Mouse (Mus musculus) induced T-regulatory cell, adult 2 months (primary cell): ENCODE measurements around the gene Kdm2b.

ENCODE experiments used
- DNase-seq: peaks from one replicate; pipeline ENCODE4 v3.0.0-alpha.2; 2012; ENCODE audit warnings: low read depth

Gene Kdm2b

GRCm38 (mm10) chr5:123011705-123012104 is 22.1 kb upstream of the Kdm2b start:
- peak; percentile 48 for DNase-seq

- peak; percentile 65 for DNase-seq
These were observed 21.2 kb upstream of the Kdm2b start for GRCm38 (mm10) chr5:123010806-123011205.

DNA sequence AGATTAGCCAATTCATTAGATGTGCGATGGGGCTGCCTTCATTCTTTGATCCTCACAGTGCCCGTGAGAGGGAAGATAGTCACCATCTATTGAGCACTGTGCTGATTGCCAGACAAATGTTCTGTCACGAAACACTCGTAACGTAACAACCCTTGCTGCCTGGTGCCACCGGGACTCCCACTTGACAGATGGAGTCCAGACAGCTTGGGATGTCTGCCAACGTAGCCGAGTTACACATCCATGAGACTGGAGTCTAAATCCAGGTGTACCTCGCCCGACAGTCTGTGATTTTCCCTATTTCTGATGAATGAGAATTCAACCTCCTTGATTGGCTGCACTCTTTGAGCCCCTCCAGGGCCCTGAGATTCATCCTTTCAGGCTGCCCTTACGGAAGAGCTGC is 20.2 kb upstream of the Kdm2b start:
- DNase-seq, result no peak

DNA sequence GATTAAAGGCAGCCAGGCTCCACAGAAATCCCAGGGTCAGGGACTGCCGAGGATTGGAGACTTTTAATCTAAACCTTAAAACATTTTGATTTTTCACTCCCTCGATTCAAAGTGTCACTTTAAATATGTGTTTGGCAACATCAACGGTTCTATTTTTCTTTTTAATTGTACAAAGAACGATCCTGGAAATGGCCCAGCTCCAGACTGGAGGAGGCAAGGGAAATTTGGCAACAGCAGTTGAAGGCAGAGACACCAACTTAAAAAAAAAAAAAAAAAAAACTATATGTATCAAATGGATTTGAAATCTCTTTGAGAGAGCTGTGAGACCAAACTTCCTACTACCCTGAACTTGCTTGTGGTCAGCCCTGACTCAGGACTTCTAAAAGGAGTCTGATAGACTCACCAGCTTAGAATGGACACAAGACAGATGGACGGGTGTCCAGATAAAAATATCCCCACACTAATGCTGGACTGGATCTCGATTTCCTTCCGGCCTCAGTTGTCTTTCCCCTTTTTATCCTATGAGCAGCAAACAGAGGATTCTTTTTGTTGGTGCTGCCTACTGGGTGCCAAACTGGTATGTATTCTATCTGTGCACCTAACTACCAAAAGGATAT is 19.4 kb upstream of the Kdm2b start:
- no peak for DNase-seq

GRCm38 (mm10) chr5:123005716-123006592 is 16.3 kb upstream of the Kdm2b start:
- no peak for DNase-seq

GRCm38 (mm10) chr5:123000901-123001300 is 11.3 kb upstream of the Kdm2b start:
- no peak for DNase-seq

GRCm38 (mm10) chr5:122997205-122998204 is 7.9 kb upstream of the Kdm2b start:
- no peak for DNase-seq

DNA sequence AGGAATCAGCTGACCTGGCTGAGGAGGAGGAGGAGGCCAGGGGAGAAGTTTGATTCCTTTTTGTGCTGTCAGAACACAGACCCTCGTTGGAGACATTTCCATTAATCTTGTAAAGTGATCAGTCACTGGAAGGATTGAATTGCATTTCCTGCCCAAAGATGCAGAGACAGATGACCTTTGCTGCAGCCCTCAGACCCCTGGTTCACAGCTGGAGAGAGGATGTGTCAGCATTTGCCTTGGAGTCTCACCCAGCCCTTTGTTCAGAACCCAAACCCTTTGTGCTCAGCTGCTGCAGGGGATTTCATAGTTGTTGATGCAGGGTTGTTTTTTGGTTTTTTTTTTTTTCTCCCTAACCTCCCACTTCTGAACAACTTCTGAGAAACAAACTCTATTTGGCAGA is 5.3 kb upstream of the Kdm2b start:
- peak; percentile 84 for DNase-seq

DNA sequence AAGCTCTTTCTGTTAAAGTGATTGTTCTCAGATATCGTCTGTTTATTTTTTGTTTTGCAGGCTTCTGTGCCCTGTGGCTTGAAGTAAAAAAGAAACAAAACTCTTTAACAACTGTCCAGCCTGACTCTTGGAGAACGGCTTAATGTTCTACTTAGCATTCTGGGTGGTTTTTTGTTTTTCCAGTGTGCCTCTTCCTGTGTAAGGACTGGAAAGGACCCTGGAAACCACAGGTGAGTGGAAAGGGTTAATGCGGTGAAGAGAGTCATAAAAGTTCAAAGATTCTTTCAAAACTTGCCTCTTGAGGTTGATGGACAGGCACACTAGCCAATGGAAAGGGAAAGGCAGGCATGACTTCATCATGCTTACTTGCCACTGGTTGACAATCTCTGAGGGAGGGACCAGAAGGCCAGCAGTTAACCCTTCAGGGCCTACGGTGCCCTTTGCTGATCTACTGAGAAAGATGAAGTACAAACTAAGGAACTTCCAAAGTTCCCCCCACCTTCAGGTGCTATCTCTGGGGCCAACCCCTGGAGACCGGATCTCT is 4.8 kb upstream of the Kdm2b start:
- DNase-seq, result peak; percentile 100

- DNase-seq, result peak; percentile 58
These were observed 4.2 kb upstream of the Kdm2b start for GRCm38 (mm10) chr5:122993811-122994210.

DNA sequence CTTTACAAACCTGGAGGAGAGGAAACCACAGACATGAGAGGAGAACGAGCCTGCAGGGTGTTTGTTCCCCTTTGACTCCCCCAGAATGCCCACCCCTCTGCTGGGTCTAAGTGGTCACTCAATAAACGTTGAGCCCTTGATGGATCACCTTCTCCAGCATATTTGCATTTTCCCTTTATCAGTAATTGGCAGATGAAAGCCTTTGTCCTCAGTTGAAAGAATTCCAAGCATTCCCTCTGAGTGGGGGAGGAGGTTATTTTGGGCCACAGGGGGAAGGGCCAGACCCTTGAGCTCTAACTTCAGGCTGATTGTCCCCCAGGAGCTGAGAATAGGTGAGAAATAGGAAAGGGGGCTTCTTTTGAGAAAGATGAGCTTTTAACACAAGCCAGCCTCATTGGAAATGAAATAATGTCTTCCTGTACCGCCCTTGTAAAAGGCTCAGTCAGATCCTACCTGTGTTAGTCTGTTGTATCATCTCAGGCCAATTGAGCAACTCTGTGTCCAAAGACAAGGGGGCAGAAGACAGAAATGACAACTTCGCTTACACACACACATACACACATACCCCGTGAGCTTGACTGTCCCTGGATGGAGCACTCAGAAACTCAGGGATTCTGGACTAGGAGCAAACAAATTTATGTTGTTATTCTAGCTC is 1.9 kb upstream of the Kdm2b start:
- peak; percentile 54 for DNase-seq

- peak; percentile 97 for DNase-seq
These were observed 963 bp upstream of the Kdm2b start for GRCm38 (mm10) chr5:122990411-122991160.

DNA sequence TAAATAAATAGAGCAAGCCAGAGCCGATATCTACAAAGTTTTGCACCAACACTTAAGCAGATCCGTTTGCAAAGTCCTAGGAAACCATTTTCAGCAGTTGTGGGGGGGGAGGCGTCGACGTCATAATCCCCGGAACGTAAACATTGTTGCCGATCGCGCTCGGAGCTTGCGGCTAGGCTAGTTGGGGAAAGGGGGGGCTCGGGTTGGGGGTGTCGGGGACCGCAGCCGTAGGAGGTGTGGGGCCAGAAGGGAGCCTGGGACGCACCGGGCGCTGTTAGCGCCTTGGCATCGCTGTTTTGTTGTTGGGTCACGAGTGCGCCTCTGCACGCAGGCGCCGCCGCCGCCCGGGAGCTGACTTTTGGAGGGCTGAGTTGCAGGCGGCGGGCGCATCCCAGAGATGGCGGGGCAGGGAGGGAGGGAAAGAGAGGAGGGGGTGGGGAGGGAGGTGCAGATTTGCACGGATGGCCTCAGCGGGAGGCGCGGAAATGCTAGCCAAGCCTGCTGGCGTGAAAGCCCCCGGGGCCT is 560 bp downstream of the Kdm2b start:
- DNase-seq, result peak; percentile 96

GRCm38 (mm10) chr5:122988021-122988751 is 1.4 kb downstream of the Kdm2b start:
- peak; percentile 73 for DNase-seq

- DNase-seq, result peak; percentile 83
These were observed 2.2 kb downstream of the Kdm2b start for GRCm38 (mm10) chr5:122987211-122988020.

GRCm38 (mm10) chr5:122986091-122986493 is 3.5 kb downstream of the Kdm2b start:
- peak; percentile 83 for DNase-seq

- peak; percentile 53 for DNase-seq
These were observed 4.3 kb downstream of the Kdm2b start for GRCm38 (mm10) chr5:122985276-122985675.

GRCm38 (mm10) chr5:122984483-122984882 is 5.1 kb downstream of the Kdm2b start:
- no peak for DNase-seq

DNA sequence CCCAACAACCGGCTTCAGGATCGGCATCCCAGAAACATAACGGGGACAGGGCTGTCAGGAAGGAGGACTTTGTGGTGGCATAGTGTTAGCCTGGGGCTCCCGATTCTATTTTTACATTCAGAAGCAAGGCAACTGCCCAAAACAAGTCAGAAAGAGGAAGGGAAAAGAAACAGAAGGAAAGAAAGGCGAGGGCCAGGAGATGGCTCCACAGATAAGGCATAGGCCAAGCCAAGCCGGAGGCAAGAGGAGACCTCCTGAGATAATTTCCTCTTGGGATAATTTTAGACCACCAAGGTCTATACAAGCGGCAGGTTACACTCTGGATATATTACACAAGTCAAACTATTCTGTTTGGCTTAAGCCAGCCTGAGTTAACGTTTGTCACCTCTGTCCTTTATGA is 10.7 kb downstream of the Kdm2b start:
- no peak for DNase-seq
